Mouse (Mus musculus) midbrain, embryonic 12.5 days (tissue): Measurements from ENCODE around the gene Cdr2. TPM values are rescaled to one million over a fixed set of nuclear protein-coding genes. Genes with fewer than 3 reads are reported as not detected.
A peak's percentile ranks its signal among the peaks of the same experiment; 100 is the strongest.
"Not testable (repeated sequence)": the region's sequence is repeated elsewhere in the genome, so short reads cannot be mapped to it uniquely, and the experiment has no call there.

Experiments
- ATAC-seq: fragments of 200-750 bp; cut with Nextera tagmentation; 2 replicates; pipeline ENCODE4 v1.8.0; 2017; ENCODE audit warnings: low read depth, moderate TSS enrichment, moderate library complexity; ENCODE audit not compliant: low FRiP score
- H3K27ac ChIP-seq: fragments of 300-500 bp; sonication (generic); replicated peaks from 2 replicates; pipeline ENCODE4 v1.5.1; 2016; ENCODE audit warnings: mild to moderate bottlenecking
- H3K27me3 ChIP-seq: fragments of 300-500 bp; sonication (generic); 2 replicates; pipeline ENCODE4 v1.6.1; 2016; ENCODE audit warnings: mild to moderate bottlenecking
- H3K36me3 ChIP-seq: fragments of 300-500 bp; sonication (generic); 2 replicates; pipeline ENCODE4 v1.6.1; 2016
- H3K4me1 ChIP-seq: fragments of 300-500 bp; sonication (generic); 2 replicates; pipeline ENCODE4 v1.6.1; 2016
- H3K4me2 ChIP-seq: fragments of 300-500 bp; sonication (generic); replicated peaks from 2 replicates; pipeline ENCODE4 v1.6.1; 2016; ENCODE audit warnings: mild to moderate bottlenecking, moderate library complexity
- H3K4me3 ChIP-seq: fragments of 300-500 bp; sonication (generic); 2 replicates; pipeline ENCODE4 v1.5.1; 2016; ENCODE audit warnings: mild to moderate bottlenecking
- H3K9ac ChIP-seq: fragments of 300-500 bp; sonication (generic); replicated peaks from 2 replicates; pipeline ENCODE4 v1.6.1; 2016; ENCODE audit warnings: mild to moderate bottlenecking, moderate library complexity
- H3K9me3 ChIP-seq: fragments of 300-500 bp; sonication (generic); 2 replicates; pipeline ENCODE4 v1.6.1; 2016; ENCODE audit warnings: mild to moderate bottlenecking
- WGBS: fragments of 180-500 bp; shearing (Covaris S2); methylation state at CpG from one replicate; pipeline ENCODE4 v1.1.7; 2016; 5-methylcytosine and 5-hydroxymethylcytosine counted together
- polyA plus RNA-seq: library from polyadenylated mRNA; unstranded; fragments of >200 nt; fragmentation: Nextera tagmentation; extraction: Ambion mirVana; gene quantifications from 2 replicates; pipeline ENCODE4 v1.2.1, GENCODE M21; 2016

The Cdr2 gene
- polyA plus RNA-seq, 1 experiment from 2014 or later: 17.2 TPM

GRCm38 (mm10) chr7:121000065-121000822, 18.1 kb upstream of the Cdr2 start:
- H3K4me1 ChIP-seq: no peaks in the 10 kb centered on the region
- ATAC-seq: no peak
- no peak overlapping the region for H3K4me3 ChIP-seq
- no peaks in the 10 kb centered on the region for H3K9me3 ChIP-seq
- 74% methylated on average over 3 of the region's 3 CpGs for WGBS
- H3K27me3 ChIP-seq: no peaks in the 10 kb centered on the region
- no peaks in the 10 kb centered on the region for H3K36me3 ChIP-seq
- no peak overlapping the region for H3K27ac ChIP-seq
- H3K4me2 ChIP-seq: no peak overlapping the region
- H3K9ac ChIP-seq: no peak overlapping the region

- H3K4me2 ChIP-seq: no peak overlapping the region
- 59% methylated on average over 2 of the region's 2 CpGs for WGBS
- H3K27ac ChIP-seq: no peak overlapping the region
- H3K9me3 ChIP-seq: no peaks in the 10 kb centered on the region
- H3K4me3 ChIP-seq: no peak overlapping the region
- no peaks in the 10 kb centered on the region for H3K27me3 ChIP-seq
- ATAC-seq: no peak
- H3K4me1 ChIP-seq: peaks cover 4% of the 10 kb centered on the region; the same call in 1 of the 2 replicates
- H3K36me3 ChIP-seq: no peaks in the 10 kb centered on the region
- no peak overlapping the region for H3K9ac ChIP-seq
These were observed 17.0 kb upstream of the Cdr2 start for GRCm38 (mm10) chr7:120999021-120999530.

GRCm38 (mm10) chr7:120991191-120991590, 9.1 kb upstream of the Cdr2 start:
- Histone ChIP-seq H3K4me1 (peaks cover 4% of the 10 kb centered on the region; the same call in 1 of the 2 replicates), H3K4me2 (no peak overlapping the region), H3K36me3 (no peaks in the 10 kb centered on the region), H3K9ac (no peak overlapping the region), H3K4me3 (no peak overlapping the region), H3K27ac (no peak overlapping the region), H3K9me3 (no peaks in the 10 kb centered on the region), H3K27me3 (no peaks in the 10 kb centered on the region)
- no peak for ATAC-seq
- 69% methylated on average over 8 of the region's 8 CpGs for WGBS

GRCm38 (mm10) chr7:120982968-120983367, 856 bp upstream of the Cdr2 start:
- H3K9ac ChIP-seq: peak overlapping the region; percentile 75
- no peak for ATAC-seq
- peak overlapping the region; percentile 82 for H3K4me3 ChIP-seq
- no peaks in the 10 kb centered on the region for H3K9me3 ChIP-seq
- WGBS: 16% methylated on average over 7 of the region's 7 CpGs
- H3K27ac ChIP-seq: peak overlapping the region; percentile 80
- H3K4me2 ChIP-seq: peak overlapping the region; percentile 84
- no peaks in the 10 kb centered on the region for H3K27me3 ChIP-seq
- H3K4me1 ChIP-seq: peaks cover 22% of the 10 kb centered on the region
- H3K36me3 ChIP-seq: no peaks in the 10 kb centered on the region

- peak overlapping the region; percentile 81 for H3K9ac ChIP-seq
- 2% methylated on average over 39 of the region's 39 CpGs for WGBS
These were observed 884 bp downstream of the Cdr2 start for GRCm38 (mm10) chr7:120980931-120981924.

GRCm38 (mm10) chr7:120980041-120980440, 2.1 kb downstream of the Cdr2 start:
- no peak overlapping the region for H3K27ac ChIP-seq
- H3K36me3 ChIP-seq: no peaks in the 10 kb centered on the region
- H3K4me1 ChIP-seq: peaks cover 29% of the 10 kb centered on the region
- no peaks in the 10 kb centered on the region for H3K27me3 ChIP-seq
- no peak overlapping the region for H3K9ac ChIP-seq
- no peak overlapping the region for H3K4me3 ChIP-seq
- no peak for ATAC-seq
- WGBS: 89% methylated on average over 4 of the region's 4 CpGs
- no peaks in the 10 kb centered on the region for H3K9me3 ChIP-seq
- no peak overlapping the region for H3K4me2 ChIP-seq

More at GRCm38 (mm10) chr7:120980931-120981924, 884 bp downstream of the Cdr2 start:
- peak; percentile 50 for ATAC-seq
- H3K9me3 ChIP-seq: no peaks in the 10 kb centered on the region
- peaks cover 29% of the 10 kb centered on the region for H3K4me1 ChIP-seq
- H3K4me3 ChIP-seq: peak overlapping the region; percentile 82
- H3K4me2 ChIP-seq: peak overlapping the region; percentile 78
- H3K27ac ChIP-seq: peak overlapping the region; percentile 81
- H3K36me3 ChIP-seq: no peaks in the 10 kb centered on the region
- no peaks in the 10 kb centered on the region for H3K27me3 ChIP-seq

- 66% methylated on average over 7 of the region's 7 CpGs for WGBS
- H3K4me1 ChIP-seq: peaks cover 20% of the 10 kb centered on the region
- H3K9ac ChIP-seq: no peak overlapping the region
- H3K9me3 ChIP-seq: no peaks in the 10 kb centered on the region
- H3K27me3 ChIP-seq: no peaks in the 10 kb centered on the region
- H3K27ac ChIP-seq: no peak overlapping the region
- no peaks in the 10 kb centered on the region for H3K36me3 ChIP-seq
- H3K4me2 ChIP-seq: no peak overlapping the region
- H3K4me3 ChIP-seq: no peak overlapping the region
- ATAC-seq: no peak
These were observed 5.0 kb downstream of the Cdr2 start for GRCm38 (mm10) chr7:120977063-120977462.

GRCm38 (mm10) chr7:120974001-120974400, 8.1 kb downstream of the Cdr2 start:
- H3K9me3 ChIP-seq: no peaks in the 10 kb centered on the region
- 93% methylated on average over 3 of the region's 3 CpGs for WGBS
- no peak overlapping the region for H3K9ac ChIP-seq
- ATAC-seq: no peak
- H3K36me3 ChIP-seq: no peaks in the 10 kb centered on the region
- H3K27me3 ChIP-seq: no peaks in the 10 kb centered on the region
- H3K4me1 ChIP-seq: peaks cover 13% of the 10 kb centered on the region
- no peak overlapping the region for H3K27ac ChIP-seq
- H3K4me3 ChIP-seq: no peak overlapping the region
- H3K4me2 ChIP-seq: no peak overlapping the region

GRCm38 (mm10) chr7:120972471-120972870, 9.6 kb downstream of the Cdr2 start:
- not testable (repeated sequence) for H3K4me2 ChIP-seq, H3K4me1 ChIP-seq, H3K27me3 ChIP-seq, H3K27ac ChIP-seq, H3K9me3 ChIP-seq, ATAC-seq, H3K9ac ChIP-seq, H3K4me3 ChIP-seq
- H3K36me3 ChIP-seq: peaks cover 11% of the 10 kb centered on the region; the same call in 1 of the 2 replicates
- 72% methylated on average over 2 of the region's 2 CpGs for WGBS

GRCm38 (mm10) chr7:120970112-120970511, 12.0 kb downstream of the Cdr2 start:
- H3K4me2 ChIP-seq: no peak overlapping the region
- H3K9ac ChIP-seq: no peak overlapping the region
- no peak overlapping the region for H3K4me3 ChIP-seq
- H3K27me3 ChIP-seq: no peaks in the 10 kb centered on the region
- ATAC-seq: no peak
- no peak overlapping the region for H3K27ac ChIP-seq
- no peaks in the 10 kb centered on the region for H3K4me1 ChIP-seq
- H3K9me3 ChIP-seq: no peaks in the 10 kb centered on the region
- peaks cover 15% of the 10 kb centered on the region; the same call in 1 of the 2 replicates for H3K36me3 ChIP-seq
- 95% methylated on average over 5 of the region's 5 CpGs for WGBS

- H3K27ac ChIP-seq: no peak overlapping the region
- no peaks in the 10 kb centered on the region for H3K9me3 ChIP-seq
- H3K9ac ChIP-seq: no peak overlapping the region
- 91% methylated on average over 7 of the region's 7 CpGs for WGBS
- no peak for ATAC-seq
- no peaks in the 10 kb centered on the region for H3K4me1 ChIP-seq
- peaks cover 15% of the 10 kb centered on the region; the same call in 1 of the 2 replicates for H3K36me3 ChIP-seq
- no peak overlapping the region for H3K4me2 ChIP-seq
- H3K4me3 ChIP-seq: no peak overlapping the region
- no peaks in the 10 kb centered on the region for H3K27me3 ChIP-seq
These were observed 12.9 kb downstream of the Cdr2 start for GRCm38 (mm10) chr7:120969221-120969620.

GRCm38 (mm10) chr7:120963126-120963525, 19.0 kb downstream of the Cdr2 start:
- ATAC-seq: no peak
- H3K4me2 ChIP-seq: no peak overlapping the region
- no peaks in the 10 kb centered on the region for H3K9me3 ChIP-seq
- 88% methylated on average over 5 of the region's 5 CpGs for WGBS
- H3K36me3 ChIP-seq: peaks cover 35% of the 10 kb centered on the region
- H3K27ac ChIP-seq: no peak overlapping the region
- no peak overlapping the region for H3K9ac ChIP-seq
- no peaks in the 10 kb centered on the region for H3K27me3 ChIP-seq
- peaks cover 4% of the 10 kb centered on the region; the same call in 1 of the 2 replicates for H3K4me1 ChIP-seq
- H3K4me3 ChIP-seq: no peak overlapping the region
